Mouse (Mus musculus): ENCODE results near the gene Ccdc183. TPM values are rescaled to one million over a fixed set of nuclear protein-coding genes. Genes with fewer than 3 reads are reported as not detected.
A peak's percentile ranks its signal among the peaks of the same experiment; 100 is the strongest.

Ccdc183 gene
- polyA plus RNA-seq, 1 experiment from 2014 or later, result 0.27 TPM

GRCm38 (mm10) chr2:25558774-25559173 is 58.7 kb downstream of the Ccdc183 start:
- Histone ChIP-seq H3K4me2 (peak overlapping the region; percentile 84), H3K4me3 (replicated peaks) (peak overlapping the region; percentile 87), H3K27me3 (replicated peaks) (no peaks in the 10 kb centered on the region), H3K36me3 (peaks cover 42% of the 10 kb centered on the region), H3K9me3 (replicated peaks) (no peaks in the 10 kb centered on the region), H3K9ac (replicated peaks) (peak overlapping the region; percentile 97), H3K27ac (replicated peaks) (no peak overlapping the region), H3K4me1 (peaks cover 30% of the 10 kb centered on the region)
- ATAC-seq (ENCODE audit: low FRiP score), result no peak
- 76% methylated on average over 6 of the region's 6 CpGs for WGBS

Other genes with a start within 250 kb of the Ccdc183 start
- 10.6 and 16.3 TPM in 2 replicates for gene Sapcd2, start 245.4 kb downstream of the Ccdc183 start, polyA plus RNA-seq (2015; fragmentation: Nextera tagmentation; extraction: Ambion mirVana)
- 9.6 TPM in 2 replicates for gene Entpd2, start 221.8 kb downstream of the Ccdc183 start, polyA plus RNA-seq (2015; fragmentation: Nextera tagmentation; extraction: Ambion mirVana)
- 398 and 483 TPM in 2 replicates for gene Npdc1, start 218.3 kb downstream of the Ccdc183 start, polyA plus RNA-seq (2015; fragmentation: Nextera tagmentation; extraction: Ambion mirVana)
- 0.13 and 0.38 TPM in 2 replicates for gene Fut7, start 194.4 kb downstream of the Ccdc183 start, polyA plus RNA-seq (2015; fragmentation: Nextera tagmentation; extraction: Ambion mirVana)
- gene Abca2, start 189.0 kb downstream of the Ccdc183 start, polyA plus RNA-seq (2015; fragmentation: Nextera tagmentation; extraction: Ambion mirVana), result 11.2 and 13.4 TPM in 2 replicates
- gene Clic3, start 160.8 kb downstream of the Ccdc183 start, polyA plus RNA-seq (2015; fragmentation: Nextera tagmentation; extraction: Ambion mirVana), result 1.8 and 2.0 TPM in 2 replicates
- gene Paxx, start 156.6 kb downstream of the Ccdc183 start, polyA plus RNA-seq (2015; fragmentation: Nextera tagmentation; extraction: Ambion mirVana), result 100 and 120 TPM in 2 replicates
- 40.1 and 116 TPM in 2 replicates for gene Ptgds, start 147.6 kb downstream of the Ccdc183 start, polyA plus RNA-seq (2015; fragmentation: Nextera tagmentation; extraction: Ambion mirVana)
- not detected in 2 replicates for gene Lcn12, start 123.8 kb downstream of the Ccdc183 start, polyA plus RNA-seq (2015; fragmentation: Nextera tagmentation; extraction: Ambion mirVana)
- 128 and 134 TPM in 2 replicates for gene Fbxw5, start 116.9 kb downstream of the Ccdc183 start, polyA plus RNA-seq (2015; fragmentation: Nextera tagmentation; extraction: Ambion mirVana)
- 6.3 and 6.4 TPM in 2 replicates for gene C8g, start 116.0 kb downstream of the Ccdc183 start, polyA plus RNA-seq (2015; fragmentation: Nextera tagmentation; extraction: Ambion mirVana)
- gene Traf2, start 70.7 kb downstream of the Ccdc183 start, polyA plus RNA-seq (2015; fragmentation: Nextera tagmentation; extraction: Ambion mirVana), result 15.4 and 21.1 TPM in 2 replicates
- 400 and 433 TPM in 2 replicates for gene Edf1, start 59.8 kb downstream of the Ccdc183 start, polyA plus RNA-seq (2015; fragmentation: Nextera tagmentation; extraction: Ambion mirVana)
- 2.3 and 33.0 TPM in 2 replicates for gene Mamdc4, start 42.8 kb downstream of the Ccdc183 start, polyA plus RNA-seq (2015; fragmentation: Nextera tagmentation; extraction: Ambion mirVana)
- gene Phpt1, start 42.5 kb downstream of the Ccdc183 start, polyA plus RNA-seq (2015; fragmentation: Nextera tagmentation; extraction: Ambion mirVana), result 159 and 181 TPM in 2 replicates
- gene Ajm1, start 35.9 kb downstream of the Ccdc183 start, polyA plus RNA-seq (2015; fragmentation: Nextera tagmentation; extraction: Ambion mirVana), result 14.5 and 18.9 TPM in 2 replicates
- gene Rabl6, start 9.2 kb downstream of the Ccdc183 start, polyA plus RNA-seq (2015; fragmentation: Nextera tagmentation; extraction: Ambion mirVana), result 66.8 and 69.6 TPM in 2 replicates
- gene Tmem141, start 4.3 kb upstream of the Ccdc183 start, polyA plus RNA-seq (2015; fragmentation: Nextera tagmentation; extraction: Ambion mirVana), result 53.4 and 56.6 TPM in 2 replicates
- 2.7 and 3.8 TPM in 2 replicates for gene Fcna, start 10.4 kb upstream of the Ccdc183 start, polyA plus RNA-seq (2015; fragmentation: Nextera tagmentation; extraction: Ambion mirVana)
- gene Lcn8, start 35.4 kb upstream of the Ccdc183 start, polyA plus RNA-seq (2015; fragmentation: Nextera tagmentation; extraction: Ambion mirVana), result not detected in 2 replicates
- not detected in 2 replicates for gene Lcn5, start 40.3 kb upstream of the Ccdc183 start, polyA plus RNA-seq (2015; fragmentation: Nextera tagmentation; extraction: Ambion mirVana)
- gene Lcn6, start 59.1 kb upstream of the Ccdc183 start, polyA plus RNA-seq (2015; fragmentation: Nextera tagmentation; extraction: Ambion mirVana), result not detected in 2 replicates
- gene Lcn10, start 65.0 kb upstream of the Ccdc183 start, polyA plus RNA-seq (2015; fragmentation: Nextera tagmentation; extraction: Ambion mirVana), result not detected in 2 replicates
- gene Obp2a, start 82.4 kb upstream of the Ccdc183 start, polyA plus RNA-seq (2015; fragmentation: Nextera tagmentation; extraction: Ambion mirVana), result not detected in 2 replicates
- gene Bmyc, start 89.1 kb upstream of the Ccdc183 start, polyA plus RNA-seq (2015; fragmentation: Nextera tagmentation; extraction: Ambion mirVana), result 162 and 177 TPM in 2 replicates
- gene Obp2b, start 119.3 kb upstream of the Ccdc183 start, polyA plus RNA-seq (2015; fragmentation: Nextera tagmentation; extraction: Ambion mirVana), result not detected in 2 replicates
- not detected in 2 replicates for gene Lcn3, start 147.9 kb upstream of the Ccdc183 start, polyA plus RNA-seq (2015; fragmentation: Nextera tagmentation; extraction: Ambion mirVana)
- gene Lcn11, start 159.3 kb upstream of the Ccdc183 start, polyA plus RNA-seq (2015; fragmentation: Nextera tagmentation; extraction: Ambion mirVana), result not detected in 2 replicates
- 0.33 TPM in 1 of 2 replicates, not detected in the other for gene Gm13539, start 164.6 kb upstream of the Ccdc183 start, polyA plus RNA-seq (2015; fragmentation: Nextera tagmentation; extraction: Ambion mirVana)
- gene Glt6d1, start 198.2 kb upstream of the Ccdc183 start, polyA plus RNA-seq (2015; fragmentation: Nextera tagmentation; extraction: Ambion mirVana), result not detected in 2 replicates
- gene Lcn9, start 205.5 kb upstream of the Ccdc183 start, polyA plus RNA-seq (2015; fragmentation: Nextera tagmentation; extraction: Ambion mirVana), result not detected in 2 replicates
- gene Sohlh1, start 229.6 kb upstream of the Ccdc183 start, polyA plus RNA-seq (2015; fragmentation: Nextera tagmentation; extraction: Ambion mirVana), result not detected in 2 replicates
- gene Kcnt1, start 246.1 kb upstream of the Ccdc183 start, polyA plus RNA-seq (2015; fragmentation: Nextera tagmentation; extraction: Ambion mirVana), result 21.3 and 23.7 TPM in 2 replicates